Mouse (Mus musculus) bone marrow macrophage, adult 2 months (primary cell): ENCODE measurements around the gene Twf1. TPM values are rescaled to one million over a fixed set of nuclear protein-coding genes. Genes with fewer than 3 reads are reported as not detected.
A peak's percentile ranks its signal among the peaks of the same experiment; 100 is the strongest.

Experiments
- H3K27ac ChIP-seq: 2 replicates; pipeline ENCODE4 v1.5.1; 2012; ENCODE audit warnings: low read depth, low read length; ENCODE audit not compliant: insufficient read depth
- H3K4me1 ChIP-seq: 2 replicates; pipeline ENCODE4 v1.6.1; 2012; ENCODE audit warnings: low read length; ENCODE audit not compliant: control insufficient read depth, insufficient read depth
- H3K4me3 ChIP-seq: 2 replicates; pipeline ENCODE4 v1.5.1; 2012; ENCODE audit warnings: mild to moderate bottlenecking, low read length, moderate library complexity; ENCODE audit not compliant: insufficient read depth
- CTCF ChIP-seq: IDR thresholded peaks from 2 replicates; pipeline ENCODE4 v1.5.1; 2012; ENCODE audit warnings: low read depth, mild to moderate bottlenecking, low read length, moderate library complexity
- POLR2A ChIP-seq: IDR thresholded peaks from 2 replicates; pipeline ENCODE4 v1.6.1; 2012; ENCODE audit warnings: mild to moderate bottlenecking, low read depth, low read length, borderline replicate concordance
- polyA plus RNA-seq: library from polyadenylated mRNA; stranded (reverse); fragments of >200 nt; gene quantifications from 2 replicates; pipeline ENCODE4 v1.2.4, GENCODE M21; 2012; ENCODE audit not compliant: missing spikeins, insufficient read depth, insufficient read length

The Twf1 gene
- polyA plus RNA-seq, 1 experiment: 114 TPM

DNA sequence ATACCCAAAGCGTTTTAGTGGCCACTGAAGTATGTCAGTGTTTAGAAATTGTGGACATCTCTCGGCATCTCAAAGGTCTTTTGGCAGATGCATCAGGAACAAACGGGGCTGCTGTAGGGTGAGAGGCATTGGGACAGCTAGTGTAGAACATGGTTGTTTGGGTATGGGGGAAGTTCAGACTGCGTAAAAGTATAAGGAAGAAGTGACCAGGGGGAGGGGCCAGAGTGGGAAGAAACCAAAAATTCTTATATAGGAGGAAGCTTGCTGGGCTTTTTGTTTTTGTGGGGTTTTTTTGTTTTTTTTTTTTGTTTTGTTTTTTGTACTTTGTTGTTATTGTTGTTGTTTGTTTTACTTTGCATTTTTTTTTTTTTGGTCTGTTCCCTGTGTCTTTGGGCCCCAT, 44.8 kb downstream of the Twf1 start:
- no peak for TF ChIP-seq CTCF
- TF ChIP-seq POLR2A: no peak
- Histone ChIP-seq H3K4me3 (peak overlapping the region; percentile 85), H3K27ac (peak overlapping the region; percentile 32), H3K4me1 (peaks cover 13% of the 10 kb centered on the region; the same call in 1 of the 2 replicates)

DNA sequence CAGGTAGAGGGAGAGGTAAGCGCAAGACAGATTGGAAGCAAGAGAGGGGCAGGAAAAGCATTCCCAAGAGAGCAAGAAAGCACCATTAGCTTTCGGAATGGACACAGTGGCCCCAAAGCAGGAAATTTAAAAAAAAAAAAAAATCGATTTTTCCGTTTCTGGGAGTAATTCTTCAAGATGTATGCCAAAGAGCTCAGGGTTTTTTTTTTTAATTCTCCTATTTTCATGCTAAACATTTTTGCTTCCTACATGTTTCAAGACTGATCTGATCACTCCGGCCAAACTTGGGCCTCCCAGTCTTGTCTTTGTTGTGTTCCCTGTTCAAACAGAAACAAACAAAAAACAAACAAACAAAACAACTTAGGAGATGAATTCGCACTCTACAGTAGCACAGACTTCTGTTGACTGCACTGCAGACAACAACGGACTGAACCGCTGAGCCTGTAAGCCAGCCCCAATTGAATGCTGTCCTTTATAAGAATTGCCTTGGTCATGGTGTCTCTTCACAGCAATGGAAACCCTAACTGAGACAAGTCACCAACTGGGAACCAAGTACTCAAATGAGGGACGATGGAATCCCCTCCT, 45.5 kb downstream of the Twf1 start:
- Histone ChIP-seq H3K27ac (peak overlapping the region; percentile 81), H3K4me1 (peaks cover 13% of the 10 kb centered on the region; the same call in 1 of the 2 replicates), H3K4me3 (peak overlapping the region; percentile 85)
- TF ChIP-seq CTCF: no peak
- no peak for TF ChIP-seq POLR2A

DNA sequence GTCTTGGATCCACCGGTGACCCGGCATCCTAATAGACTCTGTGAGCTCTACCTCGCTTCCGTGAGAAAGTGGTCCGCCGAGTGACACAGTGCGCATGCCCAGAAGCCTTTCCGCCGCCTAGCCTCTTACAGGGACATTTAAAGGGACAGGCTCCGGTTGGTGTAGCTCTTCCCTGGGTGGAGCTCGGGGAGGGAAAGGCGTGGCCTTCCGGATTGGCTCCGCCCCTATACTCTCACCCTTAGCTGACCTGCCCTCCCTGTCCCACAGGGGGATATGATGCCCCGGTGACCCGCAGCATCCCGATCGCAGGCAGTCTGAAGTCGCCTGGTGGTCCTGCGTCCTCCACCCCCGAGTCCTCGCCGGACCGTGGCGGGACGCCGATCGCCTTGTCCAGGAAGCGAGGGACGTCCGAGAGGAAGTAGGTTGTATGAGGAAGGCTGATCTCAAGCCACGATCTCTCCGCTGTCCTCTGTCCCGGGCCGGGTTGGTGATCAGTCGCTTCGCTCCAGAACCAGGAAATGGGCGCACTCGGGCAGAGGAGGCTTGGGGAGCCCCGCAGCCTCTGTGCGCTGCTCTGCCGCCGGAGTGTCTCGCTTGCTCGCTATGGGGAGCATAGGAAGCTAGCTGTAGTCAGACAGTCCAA, 46.2 kb downstream of the Twf1 start, which contains the start of the genes Pus7l and Irak4:
Gene Pus7l (minus strand): TSS at position 139 of the 643 bp plus-strand sequence.
Gene Irak4 (plus strand): TSS at position 235 of the 643 bp plus-strand sequence.
- Histone ChIP-seq H3K4me3 (peak within 1 kb of the TSS; percentile 85), H3K4me1 (peaks cover 13% of the 10 kb centered on the region; the same call in 1 of the 2 replicates), H3K27ac (peak within 1 kb of the TSS; percentile 81)
- TF ChIP-seq CTCF: no peak
- TF ChIP-seq POLR2A: no peak

DNA sequence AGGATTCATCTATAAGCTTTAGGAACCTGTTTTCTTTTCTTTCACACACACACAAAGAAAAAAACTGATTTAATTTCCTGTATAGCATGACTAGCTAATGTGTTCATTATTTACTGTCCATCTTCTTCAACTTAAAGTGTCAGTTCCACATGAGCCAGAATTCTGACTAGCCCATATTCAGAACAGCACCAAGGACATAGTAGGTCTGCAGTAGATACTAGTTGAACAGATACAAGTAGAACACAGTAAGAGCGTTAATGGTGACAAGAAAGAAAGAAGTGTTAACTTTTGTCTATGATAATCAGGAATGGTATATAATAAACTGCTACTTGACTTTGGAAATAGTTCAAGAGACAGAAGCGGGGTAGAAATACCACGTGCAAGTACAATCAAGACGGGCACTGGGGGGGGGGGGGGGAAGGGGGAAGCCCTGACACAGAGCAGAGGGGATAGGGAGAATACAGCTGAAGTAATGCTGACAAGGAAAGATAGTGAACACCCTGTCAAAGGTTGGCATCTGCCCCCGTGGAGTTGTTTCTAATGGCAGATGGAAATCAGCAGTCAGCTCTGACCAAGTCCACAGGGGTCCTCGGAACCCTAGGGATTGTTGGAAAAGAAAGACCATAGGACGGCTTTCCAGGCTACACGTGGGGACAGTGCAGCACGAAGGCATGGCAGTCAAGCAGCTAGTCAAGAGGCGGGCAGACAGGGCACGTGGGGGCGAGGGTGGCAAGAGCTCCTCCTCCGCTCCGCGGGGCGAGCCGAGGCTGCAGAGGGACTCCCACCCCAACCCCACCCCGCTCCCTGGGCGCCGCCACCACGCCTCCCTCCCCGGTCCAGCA, 46.9 kb downstream of the Twf1 start:
- Histone ChIP-seq H3K4me1 (peaks cover 13% of the 10 kb centered on the region; the same call in 1 of the 2 replicates), H3K27ac (peak overlapping the region; percentile 52), H3K4me3 (peak overlapping the region; percentile 85)
- TF ChIP-seq CTCF: no peak
- no peak for TF ChIP-seq POLR2A

DNA sequence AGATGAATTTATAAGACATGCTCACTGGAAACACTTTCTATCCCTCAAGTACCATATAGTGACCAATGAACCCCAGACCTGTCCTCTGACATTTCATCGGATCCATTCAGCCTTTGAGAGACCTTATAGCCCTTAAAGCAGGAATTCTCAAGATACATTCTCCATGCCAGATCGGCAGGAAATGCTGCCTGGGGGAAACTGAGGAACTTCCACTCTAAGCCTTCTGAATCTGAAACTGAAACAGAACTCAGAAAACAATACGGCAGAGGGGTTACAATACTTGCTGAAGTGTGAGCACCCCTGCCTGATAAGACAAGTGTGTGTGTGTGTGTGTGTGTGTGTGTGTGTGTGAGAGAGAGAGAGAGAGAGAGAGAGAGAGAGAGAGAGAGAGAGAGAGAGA, 50.4 kb downstream of the Twf1 start:
- Histone ChIP-seq H3K4me3 (no peak overlapping the region), H3K27ac (no peak overlapping the region), H3K4me1 (peaks cover 3% of the 10 kb centered on the region; the same call in 1 of the 2 replicates)
- TF ChIP-seq POLR2A: no peak
- TF ChIP-seq CTCF: no peak

DNA sequence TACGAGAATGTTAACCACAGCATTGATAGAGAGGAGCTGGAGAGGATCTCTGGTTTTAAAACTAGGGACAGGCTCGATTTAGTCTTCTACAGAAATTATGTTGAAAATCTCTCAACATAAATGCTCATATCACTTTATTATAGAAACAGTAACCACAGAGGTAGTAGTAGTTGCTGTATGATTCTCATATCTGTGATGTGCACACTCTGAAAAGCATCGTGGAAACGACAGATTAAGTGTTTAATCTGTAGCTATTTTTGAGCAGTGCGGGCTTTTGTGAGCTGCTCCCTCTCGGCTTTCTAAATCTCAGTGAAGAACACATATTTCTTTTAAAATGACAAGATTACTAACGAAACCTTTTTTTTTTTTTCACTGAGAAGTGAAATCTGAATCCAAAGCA, 54.2 kb downstream of the Twf1 start:
- Histone ChIP-seq H3K4me1 (no peaks in the 10 kb centered on the region), H3K4me3 (no peak overlapping the region), H3K27ac (no peak overlapping the region)
- TF ChIP-seq POLR2A (no peak), CTCF (no peak)

DNA sequence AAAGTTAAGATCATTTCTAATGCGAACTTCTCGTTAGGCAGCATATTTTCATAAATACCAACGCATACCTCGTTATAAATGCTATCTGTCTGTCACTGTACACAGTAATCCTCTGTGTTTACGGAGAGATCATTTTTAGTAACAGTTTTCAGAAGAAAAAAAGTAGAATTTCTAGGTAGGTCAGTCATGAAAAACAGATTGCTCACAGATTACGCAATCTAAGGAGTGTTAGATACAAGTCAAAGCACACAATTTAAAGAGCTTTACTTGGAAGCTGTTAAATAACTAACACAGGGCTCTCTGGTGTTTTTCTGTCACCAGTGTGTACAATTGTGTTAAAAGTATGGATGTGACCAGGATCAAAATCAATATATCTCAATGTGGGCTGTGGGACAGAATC, 56.7 kb downstream of the Twf1 start:
- TF ChIP-seq POLR2A: no peak
- TF ChIP-seq CTCF: no peak
- Histone ChIP-seq H3K4me1 (no peaks in the 10 kb centered on the region), H3K4me3 (no peak overlapping the region), H3K27ac (no peak overlapping the region)

DNA sequence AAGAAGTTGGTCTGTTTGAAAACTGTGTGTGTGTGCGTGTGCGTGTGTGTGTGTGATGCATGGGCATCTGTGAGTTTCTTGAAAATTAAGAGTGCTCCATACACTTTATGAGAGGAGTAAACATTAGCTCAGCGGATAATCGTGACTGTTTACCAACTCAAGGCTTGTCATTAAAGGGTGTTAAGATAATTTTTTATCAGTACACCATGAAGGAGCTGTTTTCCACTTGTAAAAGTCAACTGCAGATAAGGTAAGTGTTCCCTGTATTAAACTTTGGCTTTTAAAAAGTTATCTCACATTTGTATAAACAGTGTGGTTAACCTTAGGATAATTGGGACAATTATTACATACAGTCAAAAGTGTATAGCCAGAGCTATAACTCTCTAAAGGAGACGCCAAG, 57.4 kb downstream of the Twf1 start:
- no peak for TF ChIP-seq POLR2A
- TF ChIP-seq CTCF: no peak
- Histone ChIP-seq H3K27ac (no peak overlapping the region), H3K4me1 (no peaks in the 10 kb centered on the region), H3K4me3 (no peak overlapping the region)

DNA sequence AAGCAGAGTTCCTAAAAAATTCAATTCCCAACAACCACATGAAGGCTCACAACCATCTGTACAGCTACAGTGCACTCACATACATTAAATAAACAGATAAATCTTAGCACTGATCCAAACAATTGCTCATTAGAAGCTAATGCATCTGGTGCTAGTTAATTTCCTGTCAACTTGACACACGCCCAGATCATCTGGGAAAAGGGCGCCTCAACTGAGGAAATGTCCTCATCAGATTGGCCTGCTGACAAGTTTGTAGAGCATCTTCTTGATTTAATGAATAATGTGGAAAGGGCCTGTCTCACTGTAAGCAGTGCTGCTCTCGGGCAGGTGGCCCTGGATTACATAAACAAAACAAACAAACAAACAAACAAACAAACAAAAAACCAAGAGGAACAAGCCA, 59.2 kb downstream of the Twf1 start:
- no peaks in the 10 kb centered on the region for H3K4me1 ChIP-seq
- no peak overlapping the region for H3K27ac ChIP-seq
- no peak for TF ChIP-seq CTCF
- TF ChIP-seq POLR2A: no peak
- no peak overlapping the region for H3K4me3 ChIP-seq

Other genes starting within 250 kb of the Twf1 start
- not detected in 2 replicates for gene Adamts20, start 124.5 kb downstream of the Twf1 start, polyA plus RNA-seq
- gene Pus7l, start 46.3 kb downstream of the Twf1 start, polyA plus RNA-seq: 2.1 and 3.2 TPM in 2 replicates
- gene Irak4, start 46.2 kb downstream of the Twf1 start, polyA plus RNA-seq: 45.1 and 46.4 TPM in 2 replicates
- 0.54 and 0.79 TPM in 2 replicates for gene Tmem117, start 39.3 kb upstream of the Twf1 start, polyA plus RNA-seq